Mouse (Mus musculus) bone marrow, adult 2 months (tissue): ENCODE results near the gene Ttf2.

Source experiments
- CTCF ChIP-seq: fragments of 200-500 bp; IDR thresholded peaks from 2 replicates; pipeline ENCODE4 v1.5.1; 2011; ENCODE audit warnings: low read length, control low read depth; ENCODE audit not compliant: control insufficient read depth, insufficient read depth
- POLR2A ChIP-seq: fragments of 200-500 bp; IDR thresholded peaks from 2 replicates; pipeline ENCODE4 v1.6.1; 2011; ENCODE audit warnings: low read depth, mild to moderate bottlenecking, control low read depth, low read length, borderline replicate concordance; ENCODE audit not compliant: control insufficient read depth

DNA sequence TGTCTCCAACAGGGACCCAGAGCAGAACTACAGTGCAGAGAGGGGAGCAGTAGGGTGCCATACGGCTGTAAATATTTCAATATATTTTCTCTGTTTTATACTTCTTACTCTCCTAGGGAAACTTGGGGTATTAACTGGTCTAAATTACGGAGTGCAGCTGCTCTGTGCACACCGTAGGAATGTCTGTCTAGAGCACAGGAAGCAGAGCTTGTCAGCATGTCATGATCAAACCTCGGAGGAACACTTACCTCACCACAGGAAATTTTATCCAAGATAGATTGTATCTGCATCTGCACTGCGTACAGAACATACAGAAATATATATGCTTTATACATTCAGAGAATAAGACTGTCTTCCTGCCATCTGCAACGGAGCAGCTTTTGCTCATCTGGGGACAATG lies 60.9 kb downstream of the Ttf2 start:
- TF ChIP-seq CTCF (no peak), POLR2A (no peak)
